Mouse (Mus musculus) CH12.LX (cell line): ENCODE measurements around the gene Tpo. TPM values are rescaled to one million over a fixed set of nuclear protein-coding genes. Genes with fewer than 3 reads are reported as not detected.

Experiments used
- DNase-seq: peaks from one replicate; pipeline ENCODE4 v3.0.0-alpha.2; 2013; ENCODE audit errors: extremely low read depth
- H3K27ac ChIP-seq: 2 replicates; pipeline ENCODE4 v1.5.1; 2012; ENCODE audit warnings: low read depth, mild to moderate bottlenecking, control low read depth, moderate library complexity; ENCODE audit not compliant: insufficient read depth
- H3K27me3 ChIP-seq: replicated peaks from 2 replicates; pipeline ENCODE3; 2012; ENCODE audit warnings: inconsistent platforms
- H3K36me3 ChIP-seq, 2 experiments: replicated peaks in 1 of 2; 2 replicates each; pipeline versions ENCODE3 to v1.6.1; 2012; ENCODE audit warnings: inconsistent platforms in 1 of 2, low read length in 1 of 2, mild to moderate bottlenecking in 1 of 2, mixed read lengths in 1 of 2, moderate library complexity in 1 of 2; ENCODE audit not compliant: control insufficient read depth in 1 of 2, insufficient read depth in 1 of 2
- H3K4me1 ChIP-seq, 2 experiments: 2 replicates each; pipeline ENCODE4 v1.6.1; 2012; ENCODE audit warnings: inconsistent platforms in 1 of 2, moderate library complexity in 1 of 2; ENCODE audit not compliant: insufficient read depth in 2 of 2, control insufficient read depth in 1 of 2
- H3K4me2 ChIP-seq: 2 replicates; pipeline ENCODE4 v1.6.1; 2012; ENCODE audit warnings: low read depth, mild to moderate bottlenecking, control low read depth; ENCODE audit not compliant: poor library complexity, insufficient read depth, severe bottlenecking
- H3K4me3 ChIP-seq, 3 experiments: fragments of 150-350 bp in 1 of 3; sonication (generic) in 1 of 3; replicated peaks in 1 of 3; 2 replicates each; pipeline versions ENCODE3 to v1.5.1; 2011 to 2012; ENCODE audit warnings: low read depth in 2 of 3, low read length in 2 of 3, mild to moderate bottlenecking in 2 of 3, moderate library complexity in 2 of 3, control low read depth in 1 of 3, improper control_type of control experiment in 1 of 3, inconsistent platforms in 1 of 3, mixed read lengths in 1 of 3; ENCODE audit not compliant: poor library complexity in 1 of 3
- H3K79me2 ChIP-seq: replicated peaks from 2 replicates; pipeline ENCODE4 v1.6.1; 2012; ENCODE audit warnings: mild to moderate bottlenecking, moderate library complexity; ENCODE audit not compliant: control insufficient read depth, poor library complexity, insufficient read depth, severe bottlenecking; ENCODE audit errors: extremely low read depth
- H3K9ac ChIP-seq: 2 replicates; pipeline ENCODE4 v1.6.1; 2012; ENCODE audit warnings: low read depth, mild to moderate bottlenecking, control low read depth, moderate library complexity; ENCODE audit not compliant: insufficient read depth
- H3K9me3 ChIP-seq: replicated peaks from 2 replicates; pipeline ENCODE3; 2012; ENCODE audit warnings: low read length, inconsistent platforms, mixed read lengths
- BHLHE40 ChIP-seq: IDR thresholded peaks from 2 replicates; pipeline ENCODE4 v1.6.1; 2011; ENCODE audit warnings: mild to moderate bottlenecking, low read depth, low read length, improper control_type of control experiment
- CHD2 ChIP-seq: IDR thresholded peaks from 2 replicates; pipeline ENCODE4 v1.6.1; 2011; ENCODE audit warnings: low read length, improper control_type of control experiment
- CTCF ChIP-seq, 2 experiments: IDR thresholded peaks in 1 of 2; conservative IDR thresholded peaks in 1 of 2; 2 replicates each; pipeline ENCODE4 v1.5.1; 2011 to 2012; ENCODE audit warnings: low read depth in 2 of 2, low read length in 2 of 2, improper control_type of control experiment in 1 of 2, inconsistent platforms in 1 of 2, mild to moderate bottlenecking in 1 of 2, moderate library complexity in 1 of 2
- ELF1 ChIP-seq: IDR thresholded peaks from 2 replicates; pipeline ENCODE4 v1.6.1; 2014; ENCODE audit warnings: low read depth, mild to moderate bottlenecking, inconsistent platforms, low read length, improper control_type of control experiment
- EP300 ChIP-seq: IDR thresholded peaks from 2 replicates; pipeline ENCODE4 v1.6.1; 2011; ENCODE audit warnings: low read length, improper control_type of control experiment
- HCFC1 ChIP-seq: IDR thresholded peaks from 2 replicates; pipeline ENCODE4 v1.6.1; 2012; ENCODE audit warnings: low read depth, mild to moderate bottlenecking, inconsistent platforms, low read length, improper control_type of control experiment
- JUND ChIP-seq: conservative IDR thresholded peaks from 2 replicates; pipeline ENCODE4 v1.6.1; 2011; ENCODE audit warnings: low read depth, low read length, improper control_type of control experiment
- MAZ ChIP-seq: IDR thresholded peaks from 2 replicates; pipeline ENCODE4 v1.6.1; 2012; ENCODE audit warnings: low read depth, mild to moderate bottlenecking, inconsistent platforms, low read length, improper control_type of control experiment, moderate library complexity
- NELFE ChIP-seq: IDR thresholded peaks from 2 replicates; pipeline ENCODE4 v1.6.1; 2011; ENCODE audit warnings: low read depth, low read length, improper control_type of control experiment
- PAX5 ChIP-seq: IDR thresholded peaks from 2 replicates; pipeline ENCODE4 v1.6.1; 2012; ENCODE audit warnings: low read length, inconsistent platforms, mixed read lengths
- POLR2AphosphoS2 ChIP-seq: IDR thresholded peaks from 2 replicates; pipeline ENCODE4 v1.6.1; 2011; ENCODE audit warnings: low read depth, low read length, improper control_type of control experiment
- RAD21 ChIP-seq: IDR thresholded peaks from 2 replicates; pipeline ENCODE4 v1.6.1; 2011; ENCODE audit warnings: low read depth, mild to moderate bottlenecking, low read length, improper control_type of control experiment, moderate library complexity
- RCOR1 ChIP-seq: conservative IDR thresholded peaks from 2 replicates; pipeline ENCODE4 v1.6.1; 2012; ENCODE audit warnings: low read depth, mild to moderate bottlenecking, inconsistent platforms, low read length, improper control_type of control experiment
- SMC3 ChIP-seq: IDR thresholded peaks from 2 replicates; pipeline ENCODE4 v1.6.1; 2011; ENCODE audit warnings: low read depth, low read length, improper control_type of control experiment
- TBP ChIP-seq: conservative IDR thresholded peaks from 2 replicates; pipeline ENCODE4 v1.6.1; 2011; ENCODE audit warnings: low read depth, low read length, improper control_type of control experiment
- TCF12 ChIP-seq: IDR thresholded peaks from 2 replicates; pipeline ENCODE4 v1.6.1; 2014; ENCODE audit warnings: low read depth, mild to moderate bottlenecking, inconsistent platforms, low read length, improper control_type of control experiment
- UBTF ChIP-seq: IDR thresholded peaks from 2 replicates; pipeline ENCODE4 v1.6.1; 2012; ENCODE audit warnings: low read depth, mild to moderate bottlenecking, inconsistent platforms, low read length, improper control_type of control experiment, moderate library complexity
- USF1 ChIP-seq: IDR thresholded peaks from 2 replicates; pipeline ENCODE4 v1.6.1; 2014; ENCODE audit warnings: low read depth, mild to moderate bottlenecking, inconsistent platforms, low read length, improper control_type of control experiment
- ZC3H11A ChIP-seq: IDR thresholded peaks from 2 replicates; pipeline ENCODE4 v1.6.1; 2012; ENCODE audit warnings: low read depth, mild to moderate bottlenecking, inconsistent platforms, low read length, improper control_type of control experiment
- dilution Hi-C: fragments of 300-500 bp; cut with MboI; formaldehyde crosslinking; loops from 2 replicates; pipeline ENCODE4 v1.14.3; 2020; ENCODE audit warnings: low sequenced_read_pairs; ENCODE audit not compliant: extremely low pct_unique_long_range_greater_than_20kb, extremely low pct_ligation_motif_present
- in situ Hi-C: fragments of 300-500 bp; cut with MboI; formaldehyde crosslinking; loops from 3 replicates; pipeline ENCODE4 v1.14.3; 2019; ENCODE audit warnings: low sequenced_read_pairs, low pct_ligation_motif_present, low pct_unique_long_range_greater_than_20kb, mixed read lengths
- polyA plus RNA-seq: library from polyadenylated mRNA; unstranded; fragments of >175 nt; gene quantifications from 2 replicates; pipeline ENCODE4 v1.2.1, GENCODE M21; 2012; ENCODE audit warnings: low read depth; ENCODE audit not compliant: insufficient read length
- total RNA-seq, 2 experiments: library from RNA; depleted of rRNA; stranded (reverse); fragments of 300-350 nt in 1 of 2; fragments of >200 nt in 1 of 2; gene quantifications; 2 replicates each; pipeline ENCODE4 v1.2.3; 2012 to 2014

Gene Tpo
- total and polyA plus RNA-seq, 3 experiments, result not detected

DNA sequence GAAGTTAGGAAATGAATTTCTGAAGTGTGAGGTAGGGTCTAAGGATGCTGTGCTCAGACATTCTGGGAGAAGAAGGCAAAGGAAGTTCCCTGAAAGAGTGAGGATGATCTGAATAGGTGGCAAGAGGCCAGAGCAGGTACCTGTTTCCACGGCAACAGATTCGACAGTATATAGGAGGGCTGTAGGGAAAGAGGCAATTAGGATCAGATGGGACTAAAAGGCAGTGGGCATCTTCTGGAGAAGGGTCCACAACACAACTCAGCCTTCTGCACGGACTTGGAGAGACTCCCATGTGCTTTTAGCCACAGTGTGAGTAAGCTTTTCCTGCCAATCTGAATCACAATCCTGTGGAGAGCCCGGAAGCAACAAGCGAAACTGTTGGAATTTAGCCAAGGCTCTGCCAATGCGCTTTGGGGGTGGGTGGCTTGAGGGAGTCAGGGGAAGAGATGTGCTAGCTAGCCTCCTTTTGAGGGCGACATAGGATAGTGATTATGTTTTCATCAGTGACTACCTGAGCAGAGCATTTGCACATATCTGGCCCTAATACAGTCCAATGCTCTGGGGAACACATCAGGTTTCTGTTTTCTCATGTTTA is 21.8 kb upstream of the Tpo start:
- no peaks in the 10 kb centered on the region for H3K27me3 ChIP-seq
- no peaks in the 10 kb centered on the region for H3K4me1 ChIP-seq
- H3K27ac ChIP-seq, result no peak overlapping the region
- no peak overlapping the region for H3K4me3 ChIP-seq
- no peaks in the 10 kb centered on the region for H3K79me2 ChIP-seq
- TF ChIP-seq SMC3 (no peak), PAX5 (no peak), RCOR1 (no peak), BHLHE40 (no peak)
- H3K9me3 ChIP-seq, result no peaks in the 10 kb centered on the region
- DNase-seq, result no peak
- H3K9ac ChIP-seq, result no peak overlapping the region
- H3K36me3 ChIP-seq, result no peaks in the 10 kb centered on the region
- in situ Hi-C loops, result no loop called here
- dilution Hi-C loops, result no loop called here
- no peak overlapping the region for H3K4me2 ChIP-seq

GRCm38 (mm10) chr12:30142085-30142484 is 9.7 kb upstream of the Tpo start:
- H3K27ac ChIP-seq, result no peak overlapping the region
- TF ChIP-seq RAD21 (peak; percentile 52), CHD2 (no peak), SMC3 (peak; percentile 61), CTCF (conservative IDR thresholded peaks at IDR 0.05 in 1 of 2, IDR thresholded peaks at IDR 0.05 in 1 of 2; ENCODE audit: low read depth in 2 of 2, low read length in 2 of 2) (peak; percentile 33 to 66; a peak in 3 of 4 replicates), HCFC1 (no peak)
- dilution Hi-C loops (no loop called here), in situ Hi-C loops (loop anchor here (25.0 kb wide), 1 partner anchor 445 kb away; the partner anchor contains the start of gene Tmem18)
- no peak overlapping the region for H3K9ac ChIP-seq
- no peaks in the 10 kb centered on the region for H3K36me3 ChIP-seq
- H3K4me2 ChIP-seq, result no peak overlapping the region
- H3K4me3 ChIP-seq, result no peak overlapping the region
- peak; percentile 71 for DNase-seq
- H3K9me3 ChIP-seq, result no peaks in the 10 kb centered on the region
- no peaks in the 10 kb centered on the region for H3K27me3 ChIP-seq
- no peaks in the 10 kb centered on the region for H3K79me2 ChIP-seq
- no peaks in the 10 kb centered on the region for H3K4me1 ChIP-seq

GRCm38 (mm10) chr12:30129411-30129716 is 3.1 kb downstream of the Tpo start:
- H3K79me2 ChIP-seq, result no peaks in the 10 kb centered on the region
- peaks cover 0 to 27% of the 10 kb centered on the region in 2 experiments; a peak in 2 of 4 replicates for H3K4me1 ChIP-seq
- H3K36me3 ChIP-seq, result no peaks in the 10 kb centered on the region
- no peak for DNase-seq
- no peak for TF ChIP-seq TBP
- TF ChIP-seq RAD21, result no peak
- TF ChIP-seq ZC3H11A, result no peak
- no peak for TF ChIP-seq BHLHE40
- TF ChIP-seq ELF1, result no peak
- no peak for TF ChIP-seq EP300
- TF ChIP-seq RCOR1, result no peak
- no peak for TF ChIP-seq JUND
- no peak for TF ChIP-seq UBTF
- no peak for TF ChIP-seq POLR2AphosphoS2
- no peak for TF ChIP-seq TCF12
- no peak for TF ChIP-seq MAZ
- no peak for TF ChIP-seq USF1
- TF ChIP-seq NELFE, result no peak
- H3K4me2 ChIP-seq, result peak overlapping the region; percentile 47; the same call in 1 of the 2 replicates
- dilution Hi-C loops, result no loop called here
- H3K9ac ChIP-seq, result no peak overlapping the region
- no peak overlapping the region for H3K4me3 ChIP-seq
- no peaks in the 10 kb centered on the region for H3K27me3 ChIP-seq
- no peak overlapping the region for H3K27ac ChIP-seq
- no peaks in the 10 kb centered on the region for H3K9me3 ChIP-seq
- in situ Hi-C loops, result loop anchor here (10.0 to 25.0 kb wide), 2 partner anchors 235 to 458 kb away; partner anchors contain the start of gene Tmem18
